Mouse (Mus musculus) kidney, adult 9 months (tissue): ENCODE measurements around the gene Isyna1.
A peak's percentile ranks its signal among the peaks of the same experiment; 100 is the strongest.

ENCODE experiments used
- DNase-seq: peaks from one replicate; pipeline ENCODE4 v3.0.0; 2022

The Isyna1 gene

GRCm38 (mm10) chr8:70593961-70594609, at the start of gene Isyna1:
Isyna1 (plus strand) TSS chr8:70594373.
- DNase-seq: peak; percentile 87

GRCm38 (mm10) chr8:70546412-70546811, 47.8 kb upstream of the Isyna1 start:
- no peak for DNase-seq

GRCm38 (mm10) chr8:70547762-70548161, 46.4 kb upstream of the Isyna1 start:
- no peak for DNase-seq

- no peak for DNase-seq
Measured at GRCm38 (mm10) chr8:70549412-70550184, 44.6 kb upstream of the Isyna1 start.

GRCm38 (mm10) chr8:70551558-70552161, 42.5 kb upstream of the Isyna1 start:
- DNase-seq: no peak

GRCm38 (mm10) chr8:70552836-70553235, 41.3 kb upstream of the Isyna1 start:
- DNase-seq: no peak

- peak; percentile 68 for DNase-seq
Measured at GRCm38 (mm10) chr8:70553740-70554139, 40.4 kb upstream of the Isyna1 start.

- no peak for DNase-seq
Measured at GRCm38 (mm10) chr8:70555079-70555747, 39.0 kb upstream of the Isyna1 start.

- DNase-seq: no peak
Measured at GRCm38 (mm10) chr8:70558334-70558733, 35.8 kb upstream of the Isyna1 start.

- no peak for DNase-seq
Measured at GRCm38 (mm10) chr8:70558983-70559382, 35.2 kb upstream of the Isyna1 start.

- DNase-seq: peak; percentile 73
Measured at GRCm38 (mm10) chr8:70560096-70560495, 34.1 kb upstream of the Isyna1 start.

GRCm38 (mm10) chr8:70560564-70560963, 33.6 kb upstream of the Isyna1 start:
- DNase-seq: no peak

GRCm38 (mm10) chr8:70561357-70561756, 32.8 kb upstream of the Isyna1 start:
- DNase-seq: no peak

- DNase-seq: no peak
Measured at GRCm38 (mm10) chr8:70561809-70562535, 32.2 kb upstream of the Isyna1 start.

GRCm38 (mm10) chr8:70562802-70563201, 31.4 kb upstream of the Isyna1 start:
- no peak for DNase-seq

GRCm38 (mm10) chr8:70563763-70564387, 30.3 kb upstream of the Isyna1 start:
- no peak for DNase-seq

GRCm38 (mm10) chr8:70564696-70565235, 29.4 kb upstream of the Isyna1 start:
- DNase-seq: no peak

- peak; percentile 58 for DNase-seq
Measured at GRCm38 (mm10) chr8:70565561-70565960, 28.6 kb upstream of the Isyna1 start.

GRCm38 (mm10) chr8:70570360-70570759, 23.8 kb upstream of the Isyna1 start:
- no peak for DNase-seq

- no peak for DNase-seq
Measured at GRCm38 (mm10) chr8:70570990-70571389, 23.2 kb upstream of the Isyna1 start.

- DNase-seq: no peak
Measured at GRCm38 (mm10) chr8:70574302-70574701, 19.9 kb upstream of the Isyna1 start.

GRCm38 (mm10) chr8:70574915-70575314, 19.3 kb upstream of the Isyna1 start:
- DNase-seq: peak; percentile 80
